Mouse (Mus musculus): ENCODE results near the gene Cdh23. TPM values are rescaled to one million over a fixed set of nuclear protein-coding genes. Genes with fewer than 3 reads are reported as not detected.

Gene Cdh23
- total RNA-seq, 1 experiment, result 2.3 TPM

DNA sequence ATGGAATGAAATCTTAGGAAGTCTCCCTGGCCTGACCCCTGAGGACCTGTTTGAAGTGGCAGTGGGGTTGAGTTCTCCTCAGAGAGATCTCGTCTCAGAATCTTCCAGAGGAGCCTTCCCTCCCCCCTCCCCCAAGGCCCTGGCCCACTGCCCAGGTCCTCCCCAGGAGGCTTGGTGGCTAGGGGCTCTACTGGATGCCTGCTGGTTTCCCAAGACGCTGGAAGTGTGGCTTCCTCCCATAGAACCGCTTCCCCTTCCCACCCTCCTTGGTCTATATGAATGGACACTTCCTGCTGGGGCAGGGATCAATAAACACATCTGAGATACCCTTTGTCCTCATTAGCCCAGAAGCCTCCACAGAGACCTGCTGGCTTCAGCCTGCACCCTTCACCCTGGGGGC, 345.0 kb downstream of the Cdh23 start:
- Histone ChIP-seq H3K9ac (ENCODE audit: insufficient read depth, low read depth, low read length, poor library complexity, severe bottlenecking) (no peak overlapping the region), H3K9me3 (ENCODE audit: control insufficient read depth, insufficient read depth, low read depth, low read length) (no peaks in the 10 kb centered on the region), H3K36me3 (ENCODE audit: control insufficient read depth, insufficient read depth, low read length, poor library complexity, severe bottlenecking) (no peaks in the 10 kb centered on the region), H3K27ac (ENCODE audit: insufficient read depth, low read depth, low read length, poor library complexity, severe bottlenecking) (no peak overlapping the region), H3K4me3 (ENCODE audit: insufficient read depth in 1 of 2, low read depth in 1 of 2, low read length in 2 of 2, poor library complexity in 1 of 2, severe bottlenecking in 1 of 2) (no peak overlapping the region), H3K4me1 (ENCODE audit: control insufficient read depth in 2 of 2, insufficient read depth in 2 of 2, low read length in 2 of 2, poor library complexity in 1 of 2) (peaks cover 1 to 11% of the 10 kb centered on the region in 2 experiments; a peak in 2 of 4 replicates)
- DNase-seq (ENCODE audit: low read depth, low spot score), result no peak
- in situ Hi-C loops (cut with MboI; ENCODE audit: low sequenced_read_pairs in 2 of 2, unreplicated experiment in 2 of 2), result no loop called here
- no peak for TF ChIP-seq MAFK (IDR thresholded peaks at IDR 0.05; ENCODE audit: insufficient read depth, low read depth, low read length)
- TF ChIP-seq HCFC1 (IDR thresholded peaks at IDR 0.05; ENCODE audit: borderline replicate concordance, insufficient read depth, low read length), result no peak
- no peak for TF ChIP-seq CHD2 (IDR thresholded peaks at IDR 0.05; ENCODE audit: low read depth, low read length)
- TF ChIP-seq ZC3H11A (IDR thresholded peaks at IDR 0.05; ENCODE audit: borderline replicate concordance, low read depth, low read length), result no peak
- TF ChIP-seq ZNF384 (IDR thresholded peaks at IDR 0.05; ENCODE audit: low read depth, low read length), result no peak

DNA sequence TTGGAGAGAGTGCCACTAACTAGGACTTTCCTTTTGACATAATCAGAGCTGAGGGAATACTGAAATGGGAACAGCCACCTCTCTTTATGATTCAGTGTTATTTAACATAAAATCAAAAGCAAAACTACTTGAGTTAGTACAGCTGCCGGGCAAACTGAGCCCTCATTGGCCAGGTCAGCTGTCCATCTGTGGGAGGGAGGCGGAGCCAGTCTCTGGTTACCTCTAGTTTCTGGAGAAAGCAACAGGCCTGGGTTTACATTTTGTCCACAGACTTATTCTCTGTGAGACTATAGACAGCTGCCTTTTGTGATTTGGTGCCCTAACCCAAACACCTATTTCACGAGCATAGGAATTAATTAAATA, 345.5 kb downstream of the Cdh23 start:
- Histone ChIP-seq H3K9me3 (ENCODE audit: control insufficient read depth, insufficient read depth, low read depth, low read length) (no peaks in the 10 kb centered on the region), H3K4me3 (ENCODE audit: insufficient read depth in 1 of 2, low read depth in 1 of 2, low read length in 2 of 2, poor library complexity in 1 of 2, severe bottlenecking in 1 of 2) (no peak overlapping the region), H3K9ac (ENCODE audit: insufficient read depth, low read depth, low read length, poor library complexity, severe bottlenecking) (no peak overlapping the region), H3K4me1 (ENCODE audit: control insufficient read depth in 2 of 2, insufficient read depth in 2 of 2, low read length in 2 of 2, poor library complexity in 1 of 2) (peaks cover 3 to 11% of the 10 kb centered on the region in 2 experiments; a peak in 2 of 4 replicates), H3K27ac (ENCODE audit: insufficient read depth, low read depth, low read length, poor library complexity, severe bottlenecking) (no peak overlapping the region), H3K36me3 (ENCODE audit: control insufficient read depth, insufficient read depth, low read length, poor library complexity, severe bottlenecking) (no peaks in the 10 kb centered on the region)
- in situ Hi-C loops (cut with MboI; ENCODE audit: low sequenced_read_pairs in 2 of 2, unreplicated experiment in 2 of 2), result no loop called here
- TF ChIP-seq ZNF384 (IDR thresholded peaks at IDR 0.05; ENCODE audit: low read depth, low read length) (no peak), ZC3H11A (IDR thresholded peaks at IDR 0.05; ENCODE audit: borderline replicate concordance, low read depth, low read length) (no peak), MAFK (IDR thresholded peaks at IDR 0.05; ENCODE audit: insufficient read depth, low read depth, low read length) (no peak), HCFC1 (IDR thresholded peaks at IDR 0.05; ENCODE audit: borderline replicate concordance, insufficient read depth, low read length) (no peak), CHD2 (IDR thresholded peaks at IDR 0.05; ENCODE audit: low read depth, low read length) (peak; percentile 42; the same call in 1 of the 2 replicates)
- peak; percentile 30 for DNase-seq (ENCODE audit: low read depth, low spot score)

GRCm38 (mm10) chr10:60350077-60350804, 346.0 kb downstream of the Cdh23 start:
- H3K27ac ChIP-seq (ENCODE audit: insufficient read depth, low read depth, low read length, poor library complexity, severe bottlenecking), result no peak overlapping the region
- peaks cover 3 to 11% of the 10 kb centered on the region in 2 experiments; a peak in 2 of 4 replicates for H3K4me1 ChIP-seq (ENCODE audit: control insufficient read depth in 2 of 2, insufficient read depth in 2 of 2, low read length in 2 of 2, poor library complexity in 1 of 2)
- H3K9me3 ChIP-seq (ENCODE audit: control insufficient read depth, insufficient read depth, low read depth, low read length), result no peaks in the 10 kb centered on the region
- no peak overlapping the region for H3K4me3 ChIP-seq (ENCODE audit: insufficient read depth in 1 of 2, low read depth in 1 of 2, low read length in 2 of 2, poor library complexity in 1 of 2, severe bottlenecking in 1 of 2)
- in situ Hi-C loops (cut with MboI; ENCODE audit: low sequenced_read_pairs in 2 of 2, unreplicated experiment in 2 of 2), result no loop called here
- H3K36me3 ChIP-seq (ENCODE audit: control insufficient read depth, insufficient read depth, low read length, poor library complexity, severe bottlenecking), result no peaks in the 10 kb centered on the region
- TF ChIP-seq MAFK (IDR thresholded peaks at IDR 0.05; ENCODE audit: insufficient read depth, low read depth, low read length) (no peak), HCFC1 (IDR thresholded peaks at IDR 0.05; ENCODE audit: borderline replicate concordance, insufficient read depth, low read length) (no peak), CHD2 (IDR thresholded peaks at IDR 0.05; ENCODE audit: low read depth, low read length) (no peak), ZNF384 (IDR thresholded peaks at IDR 0.05; ENCODE audit: low read depth, low read length) (no peak), ZC3H11A (IDR thresholded peaks at IDR 0.05; ENCODE audit: borderline replicate concordance, low read depth, low read length) (no peak)
- no peak overlapping the region for H3K9ac ChIP-seq (ENCODE audit: insufficient read depth, low read depth, low read length, poor library complexity, severe bottlenecking)
- no peak for DNase-seq (ENCODE audit: low read depth, low spot score)

DNA sequence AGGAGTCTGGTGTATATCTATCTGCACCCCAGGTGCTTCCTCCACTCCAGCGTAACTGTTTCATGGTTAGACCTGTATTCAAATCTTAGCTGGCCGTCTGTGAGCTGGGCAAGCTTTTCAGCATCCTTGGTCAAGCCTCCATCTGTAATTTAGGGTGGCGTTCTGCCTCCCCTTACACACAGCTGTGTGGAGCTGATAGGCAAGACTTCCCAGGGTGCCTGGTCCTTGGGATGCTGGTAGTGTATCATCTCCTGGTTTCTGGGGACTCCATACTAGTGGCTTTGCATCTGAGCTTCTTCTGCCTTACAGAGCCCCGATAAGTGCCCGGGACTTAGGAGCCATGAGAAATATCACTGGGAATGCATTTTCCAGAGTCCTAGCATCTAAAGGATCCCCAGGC, 346.6 kb downstream of the Cdh23 start:
- peaks cover 3 to 11% of the 10 kb centered on the region in 2 experiments; a peak in 2 of 4 replicates for H3K4me1 ChIP-seq (ENCODE audit: control insufficient read depth in 2 of 2, insufficient read depth in 2 of 2, low read length in 2 of 2, poor library complexity in 1 of 2)
- no peak for TF ChIP-seq HCFC1 (IDR thresholded peaks at IDR 0.05; ENCODE audit: borderline replicate concordance, insufficient read depth, low read length)
- no peak for TF ChIP-seq ZC3H11A (IDR thresholded peaks at IDR 0.05; ENCODE audit: borderline replicate concordance, low read depth, low read length)
- no peak for TF ChIP-seq CHD2 (IDR thresholded peaks at IDR 0.05; ENCODE audit: low read depth, low read length)
- TF ChIP-seq MAFK (IDR thresholded peaks at IDR 0.05; ENCODE audit: insufficient read depth, low read depth, low read length), result no peak
- no peak for TF ChIP-seq ZNF384 (IDR thresholded peaks at IDR 0.05; ENCODE audit: low read depth, low read length)

More for the DNA sequence above, 346.6 kb downstream of the Cdh23 start:
- Histone ChIP-seq H3K27ac (ENCODE audit: insufficient read depth, low read depth, low read length, poor library complexity, severe bottlenecking) (no peak overlapping the region), H3K9me3 (ENCODE audit: control insufficient read depth, insufficient read depth, low read depth, low read length) (no peaks in the 10 kb centered on the region), H3K36me3 (ENCODE audit: control insufficient read depth, insufficient read depth, low read length, poor library complexity, severe bottlenecking) (no peaks in the 10 kb centered on the region), H3K4me3 (ENCODE audit: insufficient read depth in 1 of 2, low read depth in 1 of 2, low read length in 2 of 2, poor library complexity in 1 of 2, severe bottlenecking in 1 of 2) (no peak overlapping the region), H3K9ac (ENCODE audit: insufficient read depth, low read depth, low read length, poor library complexity, severe bottlenecking) (no peak overlapping the region)
- DNase-seq (ENCODE audit: low read depth, low spot score), result no peak
- in situ Hi-C loops (cut with MboI; ENCODE audit: low sequenced_read_pairs in 2 of 2, unreplicated experiment in 2 of 2), result no loop called here
